Mouse (Mus musculus): ENCODE results near the gene Rab40b. TPM values are rescaled to one million over a fixed set of nuclear protein-coding genes. Genes with fewer than 3 reads are reported as not detected.
"Not testable (repeated sequence)": the region's sequence is repeated elsewhere in the genome, so short reads cannot be mapped to it uniquely, and the experiment has no call there.

Gene Rab40b
- polyA plus RNA-seq, 1 experiment = 0.47 TPM

DNA sequence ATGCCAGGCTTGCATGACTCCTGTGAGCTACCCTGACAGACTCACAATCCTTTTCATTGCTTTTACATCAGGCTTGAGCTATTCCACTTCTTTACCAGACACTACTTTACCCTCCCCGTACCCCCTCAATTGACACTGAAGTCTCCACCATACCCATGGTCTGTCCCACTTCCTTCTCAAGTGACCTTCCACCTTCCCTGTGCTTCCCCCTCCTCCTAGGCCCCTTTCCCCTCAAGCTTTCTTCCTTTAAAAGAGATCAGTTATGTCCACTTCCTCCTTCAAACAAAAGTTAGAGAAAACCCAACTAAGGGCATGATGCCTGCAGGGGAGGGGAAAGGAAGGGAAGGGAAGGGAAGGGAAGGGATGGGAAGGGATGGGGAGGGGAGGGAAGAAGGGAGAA, 47.8 kb downstream of the Rab40b start:
- H3K36me3 ChIP-seq (ENCODE audit: control insufficient read depth, insufficient read depth, low read length) = no peaks in the 10 kb centered on the region
- no peaks in the 10 kb centered on the region for H3K27me3 ChIP-seq (ENCODE audit: control insufficient read depth, insufficient read depth, low read length)
- no peak overlapping the region for H3K4me3 ChIP-seq (ENCODE audit: control insufficient read depth, low read depth, low read length)
- TF ChIP-seq POLR2A (IDR thresholded peaks at IDR 0.05; ENCODE audit: control insufficient read depth, low read depth, low read length) (no peak), CTCF (IDR thresholded peaks at IDR 0.05; ENCODE audit: control insufficient read depth, insufficient read depth, insufficient replicate concordance, low read depth, low read length) (no peak)
- peaks cover 1% of the 10 kb centered on the region; the same call in 1 of the 2 replicates for H3K4me1 ChIP-seq (ENCODE audit: control insufficient read depth, insufficient read depth, low read length)
- H3K27ac ChIP-seq (ENCODE audit: control insufficient read depth, insufficient read depth, low read depth, low read length) = no peak overlapping the region

DNA sequence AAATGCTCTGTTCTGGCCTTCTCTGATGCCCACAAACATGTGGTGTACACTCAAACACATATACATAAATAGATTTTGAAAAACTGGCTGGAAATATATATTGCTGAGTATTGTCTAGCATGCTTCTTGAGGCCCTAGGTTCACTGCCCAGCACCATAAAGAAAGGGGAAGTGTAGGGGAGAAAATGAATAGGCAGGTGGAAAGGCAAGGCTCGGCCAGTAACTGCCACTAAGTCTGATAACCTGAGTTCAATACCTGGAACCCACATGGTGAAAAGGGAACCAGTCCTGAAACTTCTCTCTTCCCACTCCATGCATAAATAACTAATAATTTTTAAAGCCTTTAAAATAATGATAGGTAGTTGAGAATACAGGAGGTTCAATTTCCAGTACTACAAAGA, 48.4 kb downstream of the Rab40b start:
- Histone ChIP-seq H3K4me1 (ENCODE audit: control insufficient read depth, insufficient read depth, low read length) (peaks cover 2% of the 10 kb centered on the region; the same call in 1 of the 2 replicates), H3K27me3 (ENCODE audit: control insufficient read depth, insufficient read depth, low read length) (no peaks in the 10 kb centered on the region), H3K27ac (ENCODE audit: control insufficient read depth, insufficient read depth, low read depth, low read length) (no peak overlapping the region), H3K36me3 (ENCODE audit: control insufficient read depth, insufficient read depth, low read length) (no peaks in the 10 kb centered on the region), H3K4me3 (ENCODE audit: control insufficient read depth, low read depth, low read length) (no peak overlapping the region)
- TF ChIP-seq CTCF (IDR thresholded peaks at IDR 0.05; ENCODE audit: control insufficient read depth, insufficient read depth, insufficient replicate concordance, low read depth, low read length) (no peak), POLR2A (IDR thresholded peaks at IDR 0.05; ENCODE audit: control insufficient read depth, low read depth, low read length) (no peak)

DNA sequence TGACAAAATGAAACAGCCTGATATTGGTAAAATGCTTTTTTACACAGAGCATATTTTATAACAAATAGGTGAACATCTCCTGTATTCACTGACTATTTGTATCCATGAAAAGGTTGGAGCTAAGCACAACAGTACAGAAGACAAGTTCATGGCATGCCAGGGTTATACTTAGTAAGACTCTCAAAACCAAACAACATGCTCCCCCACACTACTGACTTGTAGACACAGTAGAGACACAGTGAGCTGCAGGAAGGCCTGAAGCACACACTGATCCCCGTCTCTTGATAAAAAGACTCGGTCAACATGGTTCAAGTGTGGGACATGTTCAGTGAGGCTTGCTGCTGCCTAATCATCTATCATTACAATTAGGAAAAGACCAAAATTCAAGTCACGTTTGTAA, 56.4 kb downstream of the Rab40b start:
- H3K4me1 ChIP-seq (ENCODE audit: control insufficient read depth, insufficient read depth, low read length) = peaks cover 2% of the 10 kb centered on the region; the same call in 1 of the 2 replicates
- H3K27ac ChIP-seq (ENCODE audit: control insufficient read depth, insufficient read depth, low read depth, low read length) = no peak overlapping the region
- no peaks in the 10 kb centered on the region for H3K27me3 ChIP-seq (ENCODE audit: control insufficient read depth, insufficient read depth, low read length)
- TF ChIP-seq CTCF (IDR thresholded peaks at IDR 0.05; ENCODE audit: control insufficient read depth, insufficient read depth, insufficient replicate concordance, low read depth, low read length) = no peak
- TF ChIP-seq POLR2A (IDR thresholded peaks at IDR 0.05; ENCODE audit: control insufficient read depth, low read depth, low read length) = no peak
- no peaks in the 10 kb centered on the region; the same call in 1 of the 2 replicates for H3K36me3 ChIP-seq (ENCODE audit: control insufficient read depth, insufficient read depth, low read length)
- H3K4me3 ChIP-seq (ENCODE audit: control insufficient read depth, low read depth, low read length) = no peak overlapping the region

DNA sequence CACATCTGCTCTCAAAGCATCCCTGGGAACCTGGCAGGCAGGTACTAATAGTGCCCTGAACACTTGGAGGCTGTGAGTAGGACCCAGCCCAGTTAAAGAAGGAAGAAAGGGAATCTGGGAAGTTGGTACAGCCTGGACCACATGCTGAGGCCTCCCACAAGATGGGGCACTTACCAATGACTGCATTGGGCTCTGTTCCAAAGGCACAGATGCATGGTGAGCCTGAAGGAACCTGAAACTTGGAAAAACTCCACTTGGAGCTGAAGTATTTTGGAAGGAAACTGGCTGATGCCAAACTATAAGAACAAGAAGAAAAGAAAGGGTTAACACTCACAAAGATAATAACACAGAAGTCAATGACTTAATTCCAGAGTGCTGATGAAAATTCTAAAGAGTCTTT, 59.4 kb downstream of the Rab40b start:
- Histone ChIP-seq H3K4me3 (ENCODE audit: control insufficient read depth, low read depth, low read length) (no peak overlapping the region), H3K36me3 (ENCODE audit: control insufficient read depth, insufficient read depth, low read length) (no peaks in the 10 kb centered on the region; the same call in 1 of the 2 replicates), H3K4me1 (ENCODE audit: control insufficient read depth, insufficient read depth, low read length) (no peaks in the 10 kb centered on the region), H3K27ac (ENCODE audit: control insufficient read depth, insufficient read depth, low read depth, low read length) (no peak overlapping the region), H3K27me3 (ENCODE audit: control insufficient read depth, insufficient read depth, low read length) (no peaks in the 10 kb centered on the region)
- no peak for TF ChIP-seq CTCF (IDR thresholded peaks at IDR 0.05; ENCODE audit: control insufficient read depth, insufficient read depth, insufficient replicate concordance, low read depth, low read length)
- no peak for TF ChIP-seq POLR2A (IDR thresholded peaks at IDR 0.05; ENCODE audit: control insufficient read depth, low read depth, low read length)

DNA sequence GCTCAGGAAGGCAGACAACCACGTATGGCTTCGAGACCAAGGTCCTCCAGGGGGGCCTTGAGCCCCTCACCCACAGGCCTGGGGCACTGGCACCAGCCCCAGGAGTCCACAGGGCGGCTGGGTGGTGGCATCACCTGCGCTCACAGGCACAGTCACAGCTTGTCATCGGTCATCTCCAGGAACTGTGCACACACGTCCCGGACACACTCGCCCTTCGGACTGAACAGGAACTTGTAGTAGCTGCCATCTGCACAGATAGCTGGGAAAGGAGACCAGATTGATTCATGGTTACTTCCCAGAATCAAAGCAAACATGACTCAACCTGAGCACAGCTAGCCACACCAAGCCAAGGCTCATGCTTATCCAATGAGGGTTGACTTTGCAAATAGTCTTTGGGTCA, 59.8 kb downstream of the Rab40b start:
- Histone ChIP-seq H3K36me3 (ENCODE audit: control insufficient read depth, insufficient read depth, low read length) (no peaks in the 10 kb centered on the region; the same call in 1 of the 2 replicates), H3K4me1 (ENCODE audit: control insufficient read depth, insufficient read depth, low read length) (no peaks in the 10 kb centered on the region), H3K27me3 (ENCODE audit: control insufficient read depth, insufficient read depth, low read length) (no peaks in the 10 kb centered on the region), H3K27ac (ENCODE audit: control insufficient read depth, insufficient read depth, low read depth, low read length) (no peak overlapping the region), H3K4me3 (ENCODE audit: control insufficient read depth, low read depth, low read length) (no peak overlapping the region)
- no peak for TF ChIP-seq POLR2A (IDR thresholded peaks at IDR 0.05; ENCODE audit: control insufficient read depth, low read depth, low read length)
- no peak for TF ChIP-seq CTCF (IDR thresholded peaks at IDR 0.05; ENCODE audit: control insufficient read depth, insufficient read depth, insufficient replicate concordance, low read depth, low read length)

DNA sequence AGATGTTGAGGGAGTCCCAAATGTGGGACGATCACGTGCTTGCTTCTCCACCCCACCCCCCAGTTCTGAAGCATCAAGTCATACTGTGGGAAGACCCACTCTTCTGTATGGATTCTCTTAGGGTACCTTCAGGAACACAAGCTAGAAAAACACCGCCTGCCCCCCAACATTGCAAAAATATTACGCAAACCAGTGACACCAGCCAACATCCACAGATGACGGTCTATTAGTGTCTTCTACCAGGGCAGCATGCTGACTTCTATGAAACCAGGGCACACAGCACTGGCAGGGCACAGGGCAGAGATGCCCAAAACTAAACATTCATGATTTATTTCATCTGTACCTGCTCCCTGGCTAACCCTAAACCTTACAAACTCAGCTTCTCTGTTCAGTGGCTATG, 61.4 kb downstream of the Rab40b start:
- H3K36me3 ChIP-seq (ENCODE audit: control insufficient read depth, insufficient read depth, low read length) = no peaks in the 10 kb centered on the region; the same call in 1 of the 2 replicates
- no peak overlapping the region for H3K27ac ChIP-seq (ENCODE audit: control insufficient read depth, insufficient read depth, low read depth, low read length)
- TF ChIP-seq POLR2A (IDR thresholded peaks at IDR 0.05; ENCODE audit: control insufficient read depth, low read depth, low read length) = no peak
- no peak for TF ChIP-seq CTCF (IDR thresholded peaks at IDR 0.05; ENCODE audit: control insufficient read depth, insufficient read depth, insufficient replicate concordance, low read depth, low read length)
- H3K4me1 ChIP-seq (ENCODE audit: control insufficient read depth, insufficient read depth, low read length) = no peaks in the 10 kb centered on the region
- no peak overlapping the region for H3K4me3 ChIP-seq (ENCODE audit: control insufficient read depth, low read depth, low read length)
- no peaks in the 10 kb centered on the region for H3K27me3 ChIP-seq (ENCODE audit: control insufficient read depth, insufficient read depth, low read length)

DNA sequence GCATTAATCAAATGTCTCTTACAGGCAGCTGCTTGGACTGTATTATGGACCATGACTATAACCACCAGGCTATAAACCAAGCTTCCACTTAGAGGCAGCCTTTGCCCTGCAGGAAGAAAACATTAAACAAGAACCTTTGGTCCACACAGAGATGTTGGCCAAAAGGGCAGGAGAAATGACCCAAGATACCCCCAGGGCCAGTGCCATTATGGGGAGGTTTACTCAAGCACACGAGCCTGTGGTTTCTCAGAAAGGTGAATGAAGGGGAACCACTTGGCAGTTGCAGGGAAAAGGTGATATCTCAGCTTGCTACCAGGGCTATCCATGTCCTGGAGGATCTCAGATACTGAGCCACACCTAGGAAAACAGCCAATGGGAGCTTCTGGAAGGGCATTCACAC, 62.0 kb downstream of the Rab40b start:
- TF ChIP-seq POLR2A (IDR thresholded peaks at IDR 0.05; ENCODE audit: control insufficient read depth, low read depth, low read length) = no peak
- TF ChIP-seq CTCF (IDR thresholded peaks at IDR 0.05; ENCODE audit: control insufficient read depth, insufficient read depth, insufficient replicate concordance, low read depth, low read length) = no peak
- H3K4me3 ChIP-seq (ENCODE audit: control insufficient read depth, low read depth, low read length) = no peak overlapping the region
- H3K27me3 ChIP-seq (ENCODE audit: control insufficient read depth, insufficient read depth, low read length) = no peaks in the 10 kb centered on the region
- H3K4me1 ChIP-seq (ENCODE audit: control insufficient read depth, insufficient read depth, low read length) = no peaks in the 10 kb centered on the region
- H3K27ac ChIP-seq (ENCODE audit: control insufficient read depth, insufficient read depth, low read depth, low read length) = no peak overlapping the region
- H3K36me3 ChIP-seq (ENCODE audit: control insufficient read depth, insufficient read depth, low read length) = no peaks in the 10 kb centered on the region; the same call in 1 of the 2 replicates

DNA sequence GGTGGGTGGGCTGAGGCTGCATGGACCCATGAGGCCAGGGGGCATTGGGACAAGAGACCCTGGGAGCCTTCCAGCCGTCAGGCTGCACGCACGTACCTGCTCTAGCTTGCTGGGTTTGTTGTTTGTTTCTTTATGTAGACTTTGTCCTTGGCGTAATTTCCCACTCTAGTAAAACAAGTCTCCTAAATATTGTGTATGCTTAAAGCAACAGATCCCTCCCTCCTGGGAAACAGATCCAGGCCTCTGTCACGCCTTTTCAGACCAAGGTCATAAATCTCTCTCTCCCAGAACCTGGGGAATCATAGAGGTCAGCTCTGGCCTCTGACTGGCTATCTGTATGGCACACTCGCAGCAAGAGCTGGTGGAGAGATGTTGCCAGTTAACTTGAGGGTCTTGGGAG, 80.3 kb downstream of the Rab40b start:
- H3K36me3 ChIP-seq (ENCODE audit: control insufficient read depth, insufficient read depth, low read length); H3K4me1 ChIP-seq (ENCODE audit: control insufficient read depth, insufficient read depth, low read length); H3K27me3 ChIP-seq (ENCODE audit: control insufficient read depth, insufficient read depth, low read length); H3K27ac ChIP-seq (ENCODE audit: control insufficient read depth, insufficient read depth, low read depth, low read length); H3K4me3 ChIP-seq (ENCODE audit: control insufficient read depth, low read depth, low read length): not testable (repeated sequence)
